Mouse (Mus musculus) spleen, postnatal 36 days (tissue): Measurements from ENCODE around the gene Slc16a11.

Experiments
- DNase-seq, 2 experiments: peaks; one replicate each; pipeline ENCODE4 v3.0.0; 2022; ENCODE audit warnings: low spot score in 2 of 2, mixed read lengths in 1 of 2

Slc16a11 gene

DNA sequence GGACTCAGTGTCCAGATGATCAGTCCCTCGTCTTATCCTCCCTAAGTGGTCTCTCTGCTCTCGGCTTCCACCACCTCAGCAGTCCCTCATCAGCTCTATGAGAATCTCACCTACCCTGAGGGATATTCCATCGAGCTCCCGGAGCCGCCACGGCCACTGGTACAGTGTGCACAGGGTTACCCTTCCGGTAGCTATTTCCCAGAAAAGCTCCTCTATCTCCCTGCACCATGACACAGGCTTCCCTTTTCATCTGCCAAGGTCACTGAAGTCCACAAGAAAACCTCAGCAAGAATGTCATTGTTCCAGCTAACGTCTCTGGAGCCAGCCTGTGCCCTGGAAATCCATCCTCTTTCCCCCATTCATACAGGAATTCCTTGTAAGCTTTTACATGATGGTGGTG, 39.3 kb downstream of the Slc16a11 start:
- no peak for DNase-seq

- DNase-seq: no peak
Observed at GRCm38 (mm10) chr11:70254337-70254736, 41.8 kb downstream of the Slc16a11 start.

GRCm38 (mm10) chr11:70254931-70255531, 42.5 kb downstream of the Slc16a11 start, which contains the start of gene Alox12:
TSS of gene Alox12 (minus strand) at chr11:70255353.
- DNase-seq: no peak

- DNase-seq: no peak
Observed at GRCm38 (mm10) chr11:70259035-70259434, 46.5 kb downstream of the Slc16a11 start.

- DNase-seq: no peak
Observed at GRCm38 (mm10) chr11:70265252-70265651, 52.7 kb downstream of the Slc16a11 start.

DNA sequence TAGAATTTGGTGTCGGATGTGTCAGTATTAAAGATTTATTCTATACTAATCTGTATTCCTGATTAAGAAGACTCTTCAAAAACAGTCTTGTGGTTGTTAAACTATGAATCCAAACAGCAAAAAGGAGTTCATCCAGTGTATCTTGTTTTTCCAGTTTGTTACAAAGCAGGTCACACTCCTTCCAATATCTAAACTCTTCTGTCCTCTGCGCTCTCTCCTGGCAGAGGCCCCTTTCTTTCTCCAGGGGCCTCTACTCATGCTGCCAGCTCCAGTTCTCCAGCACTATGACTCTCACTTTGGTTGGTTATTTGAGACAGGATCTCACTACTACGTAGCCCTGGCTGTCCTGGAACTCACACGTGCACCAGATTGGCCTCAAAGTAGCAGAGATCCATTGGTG, 53.3 kb downstream of the Slc16a11 start:
- DNase-seq: no peak
